Mouse (Mus musculus): ENCODE results near the gene Mpped1. TPM values are rescaled to one million over a fixed set of nuclear protein-coding genes. Genes with fewer than 3 reads are reported as not detected.
A peak's percentile ranks its signal among the peaks of the same experiment; 100 is the strongest.

The Mpped1 gene
- polyA plus RNA-seq, 1 experiment from 2014 or later: 0.61 TPM

- 67% methylated on average over 8 of the region's 8 CpGs for WGBS
- Histone ChIP-seq H3K4me3 (no peak overlapping the region), H3K4me1 (no peaks in the 10 kb centered on the region), H3K36me3 (no peaks in the 10 kb centered on the region), H3K9ac (no peak overlapping the region), H3K9me3 (no peaks in the 10 kb centered on the region), H3K4me2 (no peak overlapping the region), H3K27me3 (peaks cover 21% of the 10 kb centered on the region), H3K27ac (no peak overlapping the region)
- ATAC-seq (ENCODE audit: borderline replicate concordance, extremely low read depth, low FRiP score, low TSS enrichment): no peak
These were observed 7.8 kb upstream of the Mpped1 start for GRCm38 (mm10) chr15:83771346-83772053.

DNA sequence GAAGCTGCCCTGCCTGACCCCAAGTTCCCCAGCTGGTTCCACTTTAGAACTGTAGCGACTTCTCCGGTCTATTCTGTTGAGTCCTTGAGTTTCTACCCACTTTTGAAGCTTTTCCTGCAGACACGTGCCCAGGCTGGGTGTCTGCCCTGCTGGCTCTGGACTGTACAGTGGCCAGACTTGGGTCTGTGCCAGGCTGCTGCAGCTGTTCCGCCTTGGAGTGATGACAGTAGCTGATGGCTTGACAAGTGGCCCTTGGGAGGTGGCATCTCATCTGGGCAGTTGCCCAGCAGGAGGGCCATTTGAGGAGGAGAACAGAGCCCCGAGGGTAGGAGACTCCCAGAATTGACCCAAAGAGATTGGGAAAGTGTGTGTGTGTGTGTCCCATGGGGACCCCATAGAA is 6.8 kb upstream of the Mpped1 start:
- ATAC-seq (ENCODE audit: borderline replicate concordance, extremely low read depth, low FRiP score, low TSS enrichment): 0 out of 2 replicates have a peak, but pooled peaks have one; percentile 19
- H3K27me3 ChIP-seq: peaks cover 29% of the 10 kb centered on the region
- no peaks in the 10 kb centered on the region for H3K4me1 ChIP-seq
- H3K9me3 ChIP-seq: no peaks in the 10 kb centered on the region
- no peak overlapping the region for H3K9ac ChIP-seq
- H3K36me3 ChIP-seq: no peaks in the 10 kb centered on the region
- H3K27ac ChIP-seq: no peak overlapping the region
- no peak overlapping the region for H3K4me2 ChIP-seq
- no peak overlapping the region for H3K4me3 ChIP-seq
- whole genome bisulfite sequencing: 39% methylated on average over 5 of the region's 5 CpGs

DNA sequence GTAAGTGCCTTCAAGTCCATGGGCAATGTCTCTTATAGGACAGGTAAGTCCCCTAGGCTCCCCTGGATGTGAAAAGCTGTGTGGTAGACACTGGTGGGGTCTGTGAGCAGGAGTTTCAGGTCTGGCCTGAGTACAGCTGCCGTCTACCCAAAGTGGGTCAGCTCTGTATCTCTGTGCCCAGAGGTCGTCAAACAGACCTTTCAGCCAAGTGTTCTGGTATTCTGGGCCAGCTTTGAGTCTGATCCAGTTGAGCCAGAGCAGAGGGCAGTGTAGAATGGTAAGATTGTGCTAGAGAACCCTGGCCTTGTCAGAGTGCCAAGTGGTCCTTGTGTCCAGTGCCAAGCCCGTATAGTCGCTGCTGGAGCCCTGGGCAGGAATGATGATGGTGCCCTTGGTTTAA is 6.3 kb upstream of the Mpped1 start:
- Histone ChIP-seq H3K9me3 (no peaks in the 10 kb centered on the region), H3K4me3 (no peak overlapping the region), H3K36me3 (no peaks in the 10 kb centered on the region), H3K27ac (no peak overlapping the region), H3K9ac (no peak overlapping the region), H3K4me2 (no peak overlapping the region), H3K27me3 (peaks cover 34% of the 10 kb centered on the region), H3K4me1 (no peaks in the 10 kb centered on the region)
- no peak for ATAC-seq (ENCODE audit: borderline replicate concordance, extremely low read depth, low FRiP score, low TSS enrichment)
- 76% methylated on average over 4 of the region's 4 CpGs for WGBS

DNA sequence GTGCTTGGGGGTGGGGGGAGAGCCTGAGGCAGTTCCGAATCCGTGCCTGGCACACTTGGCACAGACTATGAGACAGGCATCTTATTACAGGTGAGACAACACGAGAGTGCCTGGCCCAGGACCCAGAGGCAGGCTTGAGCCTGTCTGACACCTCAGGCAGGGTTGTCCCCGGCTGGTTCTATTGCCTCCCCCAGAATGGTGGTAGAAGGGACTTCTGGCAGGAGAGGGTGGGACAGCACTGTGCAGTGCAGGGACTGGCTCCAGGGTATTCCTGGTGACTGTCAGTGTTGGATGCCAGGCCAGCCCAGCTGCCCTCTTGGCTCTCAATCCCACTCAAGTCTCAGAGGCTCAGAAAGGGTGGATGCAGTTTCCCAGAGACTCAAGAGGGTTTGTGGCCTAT is 4.3 kb upstream of the Mpped1 start:
- no peaks in the 10 kb centered on the region for H3K36me3 ChIP-seq
- H3K9ac ChIP-seq: no peak overlapping the region
- no peak overlapping the region for H3K4me3 ChIP-seq
- H3K27ac ChIP-seq: no peak overlapping the region
- no peak for ATAC-seq (ENCODE audit: borderline replicate concordance, extremely low read depth, low FRiP score, low TSS enrichment)
- H3K9me3 ChIP-seq: no peaks in the 10 kb centered on the region
- H3K27me3 ChIP-seq: peaks cover 53% of the 10 kb centered on the region
- H3K4me1 ChIP-seq: no peaks in the 10 kb centered on the region
- H3K4me2 ChIP-seq: no peak overlapping the region
- 50% methylated on average over 4 of the region's 4 CpGs for WGBS

GRCm38 (mm10) chr15:83776265-83777000 is 2.8 kb upstream of the Mpped1 start:
- no peak for ATAC-seq (ENCODE audit: borderline replicate concordance, extremely low read depth, low FRiP score, low TSS enrichment)
- Histone ChIP-seq H3K9ac (no peak overlapping the region), H3K27ac (no peak overlapping the region), H3K4me1 (0 out of 2 replicates have a peak, but pooled peaks cover 4% of the 10 kb centered on the region), H3K4me3 (no peak overlapping the region), H3K36me3 (no peaks in the 10 kb centered on the region), H3K27me3 (peaks cover 58% of the 10 kb centered on the region), H3K9me3 (no peaks in the 10 kb centered on the region), H3K4me2 (no peak overlapping the region)
- 64% methylated on average over 6 of the region's 6 CpGs for WGBS

- Histone ChIP-seq H3K27ac (no peak overlapping the region), H3K4me1 (0 out of 2 replicates have a peak, but pooled peaks cover 4% of the 10 kb centered on the region), H3K36me3 (no peaks in the 10 kb centered on the region), H3K4me2 (no peak overlapping the region), H3K9me3 (no peaks in the 10 kb centered on the region), H3K4me3 (no peak overlapping the region), H3K9ac (no peak overlapping the region), H3K27me3 (peaks cover 68% of the 10 kb centered on the region)
- no peak for ATAC-seq (ENCODE audit: borderline replicate concordance, extremely low read depth, low FRiP score, low TSS enrichment)
- WGBS: 63% methylated on average over 6 of the region's 6 CpGs
These were observed 1.8 kb upstream of the Mpped1 start for GRCm38 (mm10) chr15:83777476-83777875.

DNA sequence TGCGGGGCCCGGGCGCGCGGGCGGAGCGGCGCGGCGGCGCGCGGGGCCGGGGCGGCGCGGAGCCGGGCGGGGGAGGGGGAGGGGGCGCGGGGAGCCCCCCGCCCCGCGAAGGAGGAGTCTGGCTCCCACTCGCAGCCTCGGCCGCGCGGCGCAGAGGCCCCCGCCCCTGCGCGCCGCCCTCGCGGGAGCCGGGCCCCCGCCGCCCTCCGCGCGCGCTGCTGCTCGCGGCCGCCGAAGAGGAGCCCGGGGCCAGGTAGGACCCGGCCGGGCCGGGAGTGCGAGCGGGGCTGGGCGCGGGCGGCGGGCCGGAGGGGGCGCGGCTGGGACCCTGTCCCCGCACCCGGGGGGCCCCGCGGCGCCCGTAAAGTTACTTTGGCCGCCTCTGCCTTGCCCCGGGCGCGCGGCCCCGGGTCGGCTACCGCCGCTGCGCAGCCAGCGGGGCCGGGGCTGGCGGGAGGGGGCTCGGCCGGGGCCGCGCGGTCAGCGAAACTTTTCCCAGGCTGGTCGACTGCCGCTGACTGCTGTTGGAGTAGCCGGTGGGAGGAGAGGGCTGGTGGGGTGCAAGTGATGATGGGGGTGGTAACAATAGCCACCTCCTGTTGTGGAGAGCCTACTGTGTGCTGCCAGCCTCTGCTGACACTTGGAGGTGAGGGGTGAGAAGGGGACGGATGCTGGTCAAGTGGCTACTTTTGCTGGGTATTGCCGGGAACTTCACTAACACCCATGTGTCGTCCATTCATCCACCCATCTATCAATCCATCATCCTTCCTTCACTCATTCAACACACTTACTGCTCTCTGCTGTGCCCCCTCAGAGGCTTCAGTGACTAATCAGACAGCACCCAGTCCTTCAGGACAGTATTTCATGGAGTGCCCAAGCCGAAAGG is 831 bp downstream of the Mpped1 start:
- no peak overlapping the region for H3K27ac ChIP-seq
- no peaks in the 10 kb centered on the region for H3K36me3 ChIP-seq
- peaks cover 76% of the 10 kb centered on the region for H3K27me3 ChIP-seq
- H3K9me3 ChIP-seq: no peaks in the 10 kb centered on the region
- WGBS: 2% methylated on average over 24 of the region's 92 CpGs
- no peak for ATAC-seq (ENCODE audit: borderline replicate concordance, extremely low read depth, low FRiP score, low TSS enrichment)
- H3K9ac ChIP-seq: peak overlapping the region; percentile 3; the same call in 1 of the 2 replicates
- 0 out of 2 replicates have a peak, but pooled peaks cover 4% of the 10 kb centered on the region for H3K4me1 ChIP-seq
- peak overlapping the region; percentile 51 for H3K4me3 ChIP-seq
- peak overlapping the region; percentile 93 for H3K4me2 ChIP-seq

DNA sequence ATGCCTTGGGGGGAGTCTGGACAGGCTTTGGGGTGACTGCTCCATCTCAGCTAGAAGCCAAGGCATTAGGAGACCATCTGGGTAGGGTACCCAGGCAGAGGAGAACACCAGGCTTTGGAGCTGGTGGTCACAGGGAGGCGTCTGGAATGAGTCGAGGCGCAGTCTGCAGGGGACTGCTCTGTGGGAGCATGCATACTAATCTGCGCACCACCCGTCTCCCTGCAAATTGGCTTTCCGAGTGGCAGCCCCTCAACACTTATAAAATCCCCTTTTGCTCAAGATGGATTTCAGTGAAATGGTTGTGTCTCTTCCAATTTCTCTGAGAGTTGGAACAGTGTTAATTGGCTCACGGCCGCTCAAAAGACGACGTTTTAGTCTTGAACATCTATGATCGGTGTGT is 2.0 kb downstream of the Mpped1 start:
- H3K4me2 ChIP-seq: no peak overlapping the region
- no peak overlapping the region for H3K4me3 ChIP-seq
- no peaks in the 10 kb centered on the region for H3K36me3 ChIP-seq
- H3K27me3 ChIP-seq: peaks cover 74% of the 10 kb centered on the region
- H3K4me1 ChIP-seq: 0 out of 2 replicates have a peak, but pooled peaks cover 4% of the 10 kb centered on the region
- no peaks in the 10 kb centered on the region for H3K9me3 ChIP-seq
- H3K9ac ChIP-seq: no peak overlapping the region
- H3K27ac ChIP-seq: no peak overlapping the region
- WGBS: 83% methylated on average over 11 of the region's 11 CpGs
- no peak for ATAC-seq (ENCODE audit: borderline replicate concordance, extremely low read depth, low FRiP score, low TSS enrichment)

GRCm38 (mm10) chr15:83782284-83782683 is 3.0 kb downstream of the Mpped1 start:
- no peak for ATAC-seq (ENCODE audit: borderline replicate concordance, extremely low read depth, low FRiP score, low TSS enrichment)
- H3K27ac ChIP-seq: no peak overlapping the region
- H3K27me3 ChIP-seq: peaks cover 67% of the 10 kb centered on the region

GRCm38 (mm10) chr15:83784772-83785171 is 5.5 kb downstream of the Mpped1 start:
- no peak overlapping the region for H3K9ac ChIP-seq
- no peak for ATAC-seq (ENCODE audit: borderline replicate concordance, extremely low read depth, low FRiP score, low TSS enrichment)
- H3K27ac ChIP-seq: no peak overlapping the region
- H3K36me3 ChIP-seq: no peaks in the 10 kb centered on the region
- no peak overlapping the region for H3K4me3 ChIP-seq
- no peaks in the 10 kb centered on the region for H3K9me3 ChIP-seq
- H3K4me1 ChIP-seq: 0 out of 2 replicates have a peak, but pooled peaks cover 4% of the 10 kb centered on the region
- peaks cover 42% of the 10 kb centered on the region for H3K27me3 ChIP-seq
- WGBS: 61% methylated on average over 9 of the region's 9 CpGs
- no peak overlapping the region for H3K4me2 ChIP-seq

More at GRCm38 (mm10) chr15:83782284-83782683, 3.0 kb downstream of the Mpped1 start:
- Histone ChIP-seq H3K9me3 (no peaks in the 10 kb centered on the region), H3K4me3 (no peak overlapping the region), H3K4me2 (no peak overlapping the region), H3K9ac (no peak overlapping the region), H3K4me1 (0 out of 2 replicates have a peak, but pooled peaks cover 4% of the 10 kb centered on the region), H3K36me3 (no peaks in the 10 kb centered on the region)
- WGBS: 54% methylated on average over 9 of the region's 9 CpGs

DNA sequence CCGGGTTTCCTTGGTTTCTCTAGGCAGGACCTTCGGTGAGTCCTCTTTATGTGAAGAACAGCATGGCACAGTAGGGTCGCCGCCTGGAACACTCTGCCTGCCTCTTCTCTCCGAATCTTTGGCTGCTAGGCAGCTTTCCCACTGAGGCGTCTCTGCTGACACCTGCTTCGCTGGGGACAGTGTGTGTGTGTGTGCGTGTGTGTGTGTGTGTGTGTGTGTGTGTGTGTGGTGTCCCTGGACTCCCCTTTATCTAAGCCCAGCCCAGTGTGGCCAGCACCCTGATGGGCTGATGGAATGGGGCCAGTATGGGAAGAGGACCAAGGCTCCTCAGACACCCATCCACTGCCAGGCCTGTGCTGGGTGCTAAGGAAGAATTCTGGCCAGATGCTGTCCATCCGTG is 9.8 kb downstream of the Mpped1 start:
- no peak overlapping the region for H3K27ac ChIP-seq
- no peak overlapping the region for H3K4me3 ChIP-seq
- WGBS: 75% methylated on average over 8 of the region's 9 CpGs
- H3K36me3 ChIP-seq: no peaks in the 10 kb centered on the region
- no peaks in the 10 kb centered on the region for H3K4me1 ChIP-seq
- ATAC-seq (ENCODE audit: borderline replicate concordance, extremely low read depth, low FRiP score, low TSS enrichment): no peak
- H3K9me3 ChIP-seq: no peaks in the 10 kb centered on the region
- H3K4me2 ChIP-seq: no peak overlapping the region
- H3K27me3 ChIP-seq: peaks cover 5% of the 10 kb centered on the region; the same call in 1 of the 2 replicates
- H3K9ac ChIP-seq: no peak overlapping the region
